Mouse (Mus musculus) MEL (cell line): Measurements from ENCODE around the gene Efcab7. TPM values are rescaled to one million over a fixed set of nuclear protein-coding genes. Genes with fewer than 3 reads are reported as not detected.

ENCODE experiments used
- DNase-seq: peaks from one replicate; pipeline ENCODE4 v3.0.0; 2011; ENCODE audit warnings: low read depth, low spot score
- H3K27ac ChIP-seq: 2 replicates; pipeline ENCODE4 v1.5.1; 2012; ENCODE audit warnings: low read depth, mild to moderate bottlenecking, control low read depth, low read length, moderate library complexity; ENCODE audit not compliant: control insufficient read depth
- H3K27me3 ChIP-seq, 2 experiments: fragments of 150-350 bp in 1 of 2; sonication (generic) in 1 of 2; 2 replicates each; pipeline ENCODE4 v1.6.1; 2012; ENCODE audit warnings: low read length in 2 of 2, mild to moderate bottlenecking in 2 of 2, improper control_type of control experiment in 1 of 2, moderate library complexity in 1 of 2; ENCODE audit not compliant: insufficient read depth in 2 of 2, control insufficient read depth in 1 of 2
- H3K36me3 ChIP-seq, 2 experiments: 2 replicates each; pipeline ENCODE4 v1.6.1; 2012 to 2014; ENCODE audit warnings: low read length in 2 of 2, improper control_type of control experiment in 1 of 2, inconsistent platforms in 1 of 2, mild to moderate bottlenecking in 1 of 2; ENCODE audit not compliant: insufficient read depth in 2 of 2, control insufficient read depth in 1 of 2
- H3K4me1 ChIP-seq, 2 experiments: fragments of 150-350 bp in 1 of 2; sonication (generic) in 1 of 2; 2 replicates each; pipeline ENCODE4 v1.6.1; 2012; ENCODE audit warnings: low read length in 2 of 2, improper control_type of control experiment in 1 of 2, mild to moderate bottlenecking in 1 of 2; ENCODE audit not compliant: insufficient read depth in 2 of 2, control insufficient read depth in 1 of 2
- H3K4me3 ChIP-seq, 2 experiments: fragments of 150-350 bp in 1 of 2; sonication (generic) in 1 of 2; 2 replicates each; pipeline ENCODE4 v1.5.1; 2012; ENCODE audit warnings: low read depth in 2 of 2, low read length in 2 of 2, mild to moderate bottlenecking in 2 of 2, moderate library complexity in 2 of 2, control low read depth in 1 of 2, improper control_type of control experiment in 1 of 2; ENCODE audit not compliant: control insufficient read depth in 1 of 2, insufficient read depth in 1 of 2
- H3K79me2 ChIP-seq: 2 replicates; pipeline ENCODE4 v1.6.1; 2012; ENCODE audit warnings: mild to moderate bottlenecking, low read length, moderate library complexity; ENCODE audit not compliant: control insufficient read depth, poor library complexity, insufficient read depth
- H3K9ac ChIP-seq: 2 replicates; pipeline ENCODE4 v1.6.1; 2012; ENCODE audit warnings: low read depth, mild to moderate bottlenecking, control low read depth, low read length, moderate library complexity; ENCODE audit not compliant: control insufficient read depth, poor library complexity, severe bottlenecking
- H3K9me3 ChIP-seq: fragments of 150-350 bp; sonication (generic); replicated peaks from 2 replicates; pipeline ENCODE4 v1.6.1; 2012; ENCODE audit warnings: mild to moderate bottlenecking, low read length, improper control_type of control experiment, moderate library complexity; ENCODE audit not compliant: insufficient read depth
- BHLHE40 ChIP-seq: IDR thresholded peaks from 2 replicates; pipeline ENCODE4 v1.6.1; 2012; ENCODE audit warnings: low read depth, mild to moderate bottlenecking, inconsistent platforms, low read length, improper control_type of control experiment, borderline replicate concordance
- CHD1 ChIP-seq: IDR thresholded peaks from 2 replicates; pipeline ENCODE4 v1.6.1; 2012; ENCODE audit warnings: low read depth, mild to moderate bottlenecking, inconsistent platforms, low read length, improper control_type of control experiment
- CHD2 ChIP-seq: IDR thresholded peaks from 2 replicates; pipeline ENCODE4 v1.6.1; 2011; ENCODE audit warnings: low read length, improper control_type of control experiment
- E2F4 ChIP-seq: IDR thresholded peaks from 2 replicates; pipeline ENCODE4 v1.6.1; 2011; ENCODE audit warnings: low read depth, low read length, improper control_type of control experiment, borderline replicate concordance
- ELF1 ChIP-seq: IDR thresholded peaks from 2 replicates; pipeline ENCODE4 v1.6.1; 2014; ENCODE audit warnings: low read depth, mild to moderate bottlenecking, inconsistent platforms, low read length, improper control_type of control experiment, moderate library complexity
- ETS1 ChIP-seq: IDR thresholded peaks from 2 replicates; pipeline ENCODE4 v1.6.1; 2012; ENCODE audit warnings: low read depth, mild to moderate bottlenecking, inconsistent platforms, low read length, improper control_type of control experiment, moderate library complexity
- GABPA ChIP-seq: IDR thresholded peaks from 2 replicates; pipeline ENCODE4 v1.6.1; 2012; ENCODE audit warnings: low read depth, mild to moderate bottlenecking, inconsistent platforms, low read length, improper control_type of control experiment, moderate library complexity
- GATA1 ChIP-seq: IDR thresholded peaks from 2 replicates; pipeline ENCODE4 v1.6.1; 2011; ENCODE audit warnings: low read depth, low read length, improper control_type of control experiment
- HCFC1 ChIP-seq: IDR thresholded peaks from 2 replicates; pipeline ENCODE4 v1.6.1; 2012; ENCODE audit warnings: low read depth, mild to moderate bottlenecking, inconsistent platforms, low read length, improper control_type of control experiment, moderate library complexity
- JUND ChIP-seq: IDR thresholded peaks from 2 replicates; pipeline ENCODE4 v1.6.1; 2011; ENCODE audit warnings: low read depth, mild to moderate bottlenecking, improper control_type of control experiment, low read length
- MAFK ChIP-seq: IDR thresholded peaks from 2 replicates; pipeline ENCODE4 v1.6.1; 2011; ENCODE audit warnings: low read depth, mild to moderate bottlenecking, low read length, improper control_type of control experiment, borderline replicate concordance
- MAX ChIP-seq: IDR thresholded peaks from 2 replicates; pipeline ENCODE4 v1.6.1; 2011; ENCODE audit warnings: low read length, improper control_type of control experiment
- MAZ ChIP-seq: IDR thresholded peaks from 2 replicates; pipeline ENCODE4 v1.6.1; 2012; ENCODE audit warnings: low read depth, mild to moderate bottlenecking, inconsistent platforms, low read length, improper control_type of control experiment
- MXI1 ChIP-seq: IDR thresholded peaks from 2 replicates; pipeline ENCODE4 v1.6.1; 2011; ENCODE audit warnings: mild to moderate bottlenecking, low read depth, low read length, improper control_type of control experiment
- MYB ChIP-seq: IDR thresholded peaks from 2 replicates; pipeline ENCODE4 v1.6.1; 2011; ENCODE audit warnings: mild to moderate bottlenecking, low read depth, low read length, improper control_type of control experiment
- MYC ChIP-seq: IDR thresholded peaks from 2 replicates; pipeline ENCODE4 v1.6.1; 2011; ENCODE audit warnings: low read depth, mild to moderate bottlenecking, low read length, improper control_type of control experiment, moderate library complexity
- NELFE ChIP-seq: IDR thresholded peaks from 2 replicates; pipeline ENCODE4 v1.6.1; 2011; ENCODE audit warnings: low read depth, low read length, improper control_type of control experiment
- NRF1 ChIP-seq: IDR thresholded peaks from 2 replicates; pipeline ENCODE4 v1.6.1; 2014; ENCODE audit warnings: low read depth, mild to moderate bottlenecking, inconsistent platforms, low read length, improper control_type of control experiment, moderate library complexity; ENCODE audit not compliant: poor library complexity, insufficient read depth, severe bottlenecking
- POLR2A ChIP-seq, 2 experiments: IDR thresholded peaks; 2 replicates each; pipeline ENCODE4 v1.6.1; 2011 to 2012; ENCODE audit warnings: low read length in 2 of 2, mild to moderate bottlenecking in 2 of 2, control low read depth in 1 of 2, improper control_type of control experiment in 1 of 2, low read depth in 1 of 2, moderate library complexity in 1 of 2; ENCODE audit not compliant: control insufficient read depth in 1 of 2, insufficient read depth in 1 of 2, poor library complexity in 1 of 2
- POLR2AphosphoS2 ChIP-seq: IDR thresholded peaks from 2 replicates; pipeline ENCODE4 v1.6.1; 2011; ENCODE audit warnings: low read length, improper control_type of control experiment
- POLR2AphosphoS5 ChIP-seq: IDR thresholded peaks from 2 replicates; pipeline ENCODE4 v1.6.1; 2012; ENCODE audit warnings: low read depth, borderline replicate concordance, mild to moderate bottlenecking, inconsistent platforms, low read length, moderate library complexity, mixed read lengths
- RAD21 ChIP-seq: IDR thresholded peaks from 2 replicates; pipeline ENCODE4 v1.6.1; 2011; ENCODE audit warnings: mild to moderate bottlenecking, low read depth, low read length, improper control_type of control experiment
- SIN3A ChIP-seq: IDR thresholded peaks from 2 replicates; pipeline ENCODE4 v1.6.1; 2012; ENCODE audit warnings: low read length, improper control_type of control experiment, inconsistent platforms
- SMC3 ChIP-seq: IDR thresholded peaks from 2 replicates; pipeline ENCODE4 v1.6.1; 2011; ENCODE audit warnings: low read depth, low read length, improper control_type of control experiment
- TAL1 ChIP-seq: IDR thresholded peaks from 2 replicates; pipeline ENCODE4 v1.6.1; 2012; ENCODE audit warnings: mild to moderate bottlenecking, inconsistent platforms, low read length, moderate library complexity, mixed read lengths
- TBP ChIP-seq: IDR thresholded peaks from 2 replicates; pipeline ENCODE4 v1.8.0; 2011; ENCODE audit warnings: low read depth, low read length, improper control_type of control experiment
- TCF12 ChIP-seq: IDR thresholded peaks from 2 replicates; pipeline ENCODE4 v1.6.1; 2014; ENCODE audit warnings: low read depth, mild to moderate bottlenecking, inconsistent platforms, low read length, improper control_type of control experiment, moderate library complexity
- UBTF ChIP-seq: IDR thresholded peaks from 2 replicates; pipeline ENCODE4 v1.6.1; 2012; ENCODE audit warnings: low read depth, mild to moderate bottlenecking, inconsistent platforms, low read length, improper control_type of control experiment, moderate library complexity, borderline replicate concordance; ENCODE audit not compliant: insufficient read depth
- USF2 ChIP-seq, 2 experiments: IDR thresholded peaks; 2 replicates each; pipeline ENCODE4 v1.6.1; 2011 to 2012; ENCODE audit warnings: improper control_type of control experiment in 2 of 2, low read length in 2 of 2, borderline replicate concordance in 1 of 2, inconsistent platforms in 1 of 2, low read depth in 1 of 2, mild to moderate bottlenecking in 1 of 2; ENCODE audit not compliant: insufficient read depth in 1 of 2
- ZKSCAN1 ChIP-seq: IDR thresholded peaks from 2 replicates; pipeline ENCODE4 v1.6.1; 2012; ENCODE audit warnings: low read depth, mild to moderate bottlenecking, inconsistent platforms, low read length, improper control_type of control experiment, moderate library complexity
- ZNF384 ChIP-seq: IDR thresholded peaks from 2 replicates; pipeline ENCODE4 v1.6.1; 2012; ENCODE audit warnings: low read depth, mild to moderate bottlenecking, inconsistent platforms, low read length, improper control_type of control experiment
- polyA plus RNA-seq, 2 experiments: library from polyadenylated mRNA; stranded (reverse) in 1 of 2; unstranded in 1 of 2; fragments of >175 nt in 1 of 2; fragments of >200 nt in 1 of 2; gene quantifications; 2 replicates each; pipeline versions ENCODE4 v1.2.1 to v1.2.4; 2012; ENCODE audit warnings: low replicate concordance in 2 of 2, low read depth in 1 of 2; ENCODE audit not compliant: insufficient read length in 2 of 2, insufficient read depth in 1 of 2, missing spikeins in 1 of 2
- total RNA-seq: library from RNA; depleted of rRNA; stranded (reverse); fragments of 300-350 nt; gene quantifications from 2 replicates; pipeline ENCODE4 v1.2.3, GENCODE M21; 2012; rRNA removed

The Efcab7 gene
- total RNA-seq: 9.9 and 11.0 TPM in 2 replicates
- polyA plus RNA-seq: 1 to 10 TPM in 1 of 2 experiments, not detected in 1; 7.4 TPM

DNA sequence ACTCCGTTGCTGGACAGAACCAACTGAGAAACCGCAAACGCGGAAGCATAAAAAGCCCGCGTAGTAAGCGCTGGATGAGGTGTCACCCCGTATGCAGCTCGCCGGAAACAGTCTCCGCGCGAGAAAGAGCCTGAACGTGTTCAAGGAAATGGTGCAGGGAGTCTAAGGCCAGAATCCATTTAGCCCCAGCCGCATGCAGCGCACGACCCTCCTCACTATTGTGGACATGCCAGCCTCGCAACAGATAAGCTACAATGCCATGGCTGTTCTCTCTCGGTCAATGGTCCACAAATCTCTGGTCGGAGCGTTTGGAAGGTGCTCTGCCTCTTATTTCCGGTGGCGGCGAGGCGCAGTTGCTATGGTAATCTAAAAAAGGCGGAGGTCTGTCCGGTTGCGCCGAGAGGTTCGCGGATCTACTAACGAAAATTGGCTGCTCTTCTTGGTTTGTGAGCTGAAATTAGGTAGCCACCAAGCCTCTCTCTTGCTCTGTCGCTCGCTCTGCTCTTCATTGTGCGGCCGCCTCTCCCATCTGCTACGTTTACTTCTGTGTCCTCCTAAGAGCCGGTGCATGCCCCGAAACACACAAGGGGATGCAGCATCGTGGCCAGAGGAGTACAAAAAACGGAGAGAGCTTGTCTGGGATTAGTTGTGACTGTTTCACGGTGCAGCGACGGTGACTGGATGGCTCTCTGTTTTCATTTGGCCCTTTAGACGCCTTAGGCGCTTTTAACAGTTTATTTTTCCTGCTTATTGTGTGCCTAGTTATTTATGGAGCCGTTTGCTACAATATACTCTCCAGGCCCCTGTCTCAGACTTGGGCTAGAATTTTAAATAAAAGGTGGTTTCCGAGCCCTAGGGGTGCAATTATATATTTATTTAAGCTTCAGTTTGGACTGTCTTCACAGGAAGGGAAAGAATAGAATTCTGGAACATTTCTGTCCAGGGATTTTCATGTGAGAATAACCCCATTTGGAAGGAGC lies at the start of gene Efcab7:
Gene Efcab7 (plus strand): TSS at position 105 of the 980 bp plus-strand sequence.
- peaks cover 5% of the 10 kb centered on the region for H3K79me2 ChIP-seq
- H3K9ac ChIP-seq: peak within 1 kb of the TSS; percentile 82
- H3K4me1 ChIP-seq: peaks cover 2 to 3% of the 10 kb centered on the region in 2 experiments; a peak in 2 of 4 replicates
- no peaks in the 10 kb centered on the region for H3K9me3 ChIP-seq
- H3K4me3 ChIP-seq: peak within 1 kb of the TSS; percentile 73 to 93
- H3K27me3 ChIP-seq: no peaks in the 10 kb centered on the region
- peak; percentile 95 for DNase-seq
- peaks cover 0 to 6% of the 10 kb centered on the region in 2 experiments; a peak in 2 of 4 replicates for H3K36me3 ChIP-seq
- peak within 1 kb of the TSS; percentile 78 for H3K27ac ChIP-seq
- TF ChIP-seq TBP (peak; percentile 40; the same call in 1 of the 2 replicates), POLR2A (IDR thresholded peaks at IDR 0.05; ENCODE audit: control insufficient read depth in 1 of 2, insufficient read depth in 1 of 2, low read depth in 1 of 2, low read length in 2 of 2, poor library complexity in 1 of 2) (peak; percentile 23 to 73; a peak in 3 of 4 replicates), ZKSCAN1 (no peak), HCFC1 (peak; percentile 81), GATA1 (no peak), CHD1 (no peak), RAD21 (no peak), USF2 (IDR thresholded peaks at IDR 0.05; ENCODE audit: borderline replicate concordance in 1 of 2, insufficient read depth in 1 of 2, low read depth in 1 of 2, low read length in 2 of 2) (no peak), SIN3A (peak; percentile 80), POLR2AphosphoS5 (no peak), NELFE (peak; percentile 52; the same call in 1 of the 2 replicates), E2F4 (peak; percentile 93), MAX (peak; percentile 38; the same call in 1 of the 2 replicates), POLR2AphosphoS2 (0 out of 2 replicates have a peak, but pooled peaks have one; percentile 54), MAFK (no peak), MYC (peak; percentile 62; the same call in 1 of the 2 replicates), ZNF384 (no peak), JUND (no peak), NRF1 (no peak), SMC3 (no peak), TAL1 (no peak), TCF12 (no peak), MXI1 (peak; percentile 78), ETS1 (peak; percentile 22; the same call in 1 of the 2 replicates), ELF1 (peak; percentile 79), UBTF (no peak), MYB (no peak), BHLHE40 (no peak), MAZ (0 out of 2 replicates have a peak, but pooled peaks have one; percentile 33), GABPA (no peak), CHD2 (no peak)
